Mouse (Mus musculus) urinary bladder, postnatal 10 days (tissue): ENCODE measurements around the gene Zfp706.
"Not testable (repeated sequence)": the region's sequence is repeated elsewhere in the genome, so short reads cannot be mapped to it uniquely, and the experiment has no call there.

Experiments used
- DNase-seq: peaks from one replicate; pipeline ENCODE4 v3.0.0; 2022; ENCODE audit warnings: low spot score

The Zfp706 gene

GRCm38 (mm10) chr15:37008546-37008945, 973 bp upstream of the Zfp706 start:
- no peak for DNase-seq

GRCm38 (mm10) chr15:37007959-37008419, 416 bp upstream of the Zfp706 start:
- DNase-seq = no peak

GRCm38 (mm10) chr15:37006475-37007164, 953 bp downstream of the Zfp706 start:
- no peak for DNase-seq

GRCm38 (mm10) chr15:37005793-37006474, 1.6 kb downstream of the Zfp706 start:
- no peak for DNase-seq

GRCm38 (mm10) chr15:37004858-37005257, 2.7 kb downstream of the Zfp706 start:
- DNase-seq = no peak

GRCm38 (mm10) chr15:37002276-37002675, 5.3 kb downstream of the Zfp706 start:
- DNase-seq = no peak

- not testable (repeated sequence) for DNase-seq
These were observed 8.0 kb downstream of the Zfp706 start for GRCm38 (mm10) chr15:36999602-37000001.

- no peak for DNase-seq
These were observed 12.4 kb downstream of the Zfp706 start for GRCm38 (mm10) chr15:36995166-36995565.

GRCm38 (mm10) chr15:36994665-36995064, 12.9 kb downstream of the Zfp706 start:
- DNase-seq = no peak

GRCm38 (mm10) chr15:36993435-36994178, 14.0 kb downstream of the Zfp706 start:
- DNase-seq = no peak

GRCm38 (mm10) chr15:36991353-36991752, 16.2 kb downstream of the Zfp706 start:
- DNase-seq = no peak

GRCm38 (mm10) chr15:36989922-36990321, 17.7 kb downstream of the Zfp706 start:
- no peak for DNase-seq

- no peak for DNase-seq
These were observed 18.9 kb downstream of the Zfp706 start for GRCm38 (mm10) chr15:36988718-36989115.

GRCm38 (mm10) chr15:36987976-36988717, 19.4 kb downstream of the Zfp706 start:
- DNase-seq = no peak

GRCm38 (mm10) chr15:36987211-36987877, 20.2 kb downstream of the Zfp706 start:
- no peak for DNase-seq

GRCm38 (mm10) chr15:36985567-36985925, 22.0 kb downstream of the Zfp706 start:
- no peak for DNase-seq

GRCm38 (mm10) chr15:36984921-36985566, 22.5 kb downstream of the Zfp706 start:
- DNase-seq = no peak

- DNase-seq = no peak
These were observed 24.1 kb downstream of the Zfp706 start for GRCm38 (mm10) chr15:36983455-36983854.

GRCm38 (mm10) chr15:36980238-36980637, 27.3 kb downstream of the Zfp706 start:
- DNase-seq = no peak

GRCm38 (mm10) chr15:36979488-36980201, 27.9 kb downstream of the Zfp706 start:
- DNase-seq = no peak

- DNase-seq = no peak
These were observed 28.4 kb downstream of the Zfp706 start for GRCm38 (mm10) chr15:36979159-36979487.
